Mouse (Mus musculus) ovary, postnatal 10 days (tissue): ENCODE measurements around the gene Slamf8.

Source experiments
- DNase-seq: peaks from one replicate; pipeline ENCODE4 v3.0.0; 2022; ENCODE audit warnings: low spot score

Gene Slamf8

DNA sequence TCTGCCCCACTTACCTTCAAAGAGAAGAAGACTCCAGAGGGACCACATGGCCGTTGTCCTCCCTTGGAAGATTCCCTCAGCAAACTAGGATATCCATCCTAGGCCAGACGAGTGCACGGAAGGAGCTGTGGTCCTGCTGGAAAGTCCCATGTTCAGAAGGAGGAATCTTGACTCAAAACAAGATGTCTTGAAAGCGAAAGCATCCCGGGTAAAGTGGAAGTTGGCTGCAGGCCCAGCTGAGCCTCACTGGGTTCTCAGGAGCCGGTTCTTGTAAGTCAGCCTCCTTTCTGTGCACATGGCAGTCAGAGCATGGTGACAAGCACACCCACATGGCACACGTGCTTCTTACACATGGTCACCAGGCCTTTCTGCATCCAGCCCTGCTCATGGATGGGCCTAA lies at the start of gene Slamf8:
Gene Slamf8 (minus strand): TSS at position 184 of the 400 bp plus-strand sequence.
- DNase-seq, result no peak

DNA sequence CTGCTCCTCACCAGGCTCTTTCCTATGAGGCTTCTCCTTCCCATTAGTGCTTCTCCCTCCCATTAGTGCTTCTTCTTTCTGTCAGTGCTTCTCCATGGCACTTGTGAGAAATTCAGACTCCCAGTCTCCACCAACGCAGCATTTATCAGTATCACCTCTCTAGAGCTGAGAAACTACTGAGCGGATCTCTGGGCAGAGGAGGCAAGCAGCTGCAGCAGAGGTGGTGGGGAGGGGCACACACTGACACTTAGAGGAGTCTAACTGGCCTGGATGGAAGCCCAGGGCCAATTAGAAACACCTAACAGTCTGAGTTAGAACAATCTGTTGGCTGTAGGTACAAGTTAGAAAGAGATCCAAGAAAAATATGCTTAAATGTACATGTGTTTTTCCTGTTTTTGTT lies 48.4 kb upstream of the Slamf8 start:
- DNase-seq, result no peak

DNA sequence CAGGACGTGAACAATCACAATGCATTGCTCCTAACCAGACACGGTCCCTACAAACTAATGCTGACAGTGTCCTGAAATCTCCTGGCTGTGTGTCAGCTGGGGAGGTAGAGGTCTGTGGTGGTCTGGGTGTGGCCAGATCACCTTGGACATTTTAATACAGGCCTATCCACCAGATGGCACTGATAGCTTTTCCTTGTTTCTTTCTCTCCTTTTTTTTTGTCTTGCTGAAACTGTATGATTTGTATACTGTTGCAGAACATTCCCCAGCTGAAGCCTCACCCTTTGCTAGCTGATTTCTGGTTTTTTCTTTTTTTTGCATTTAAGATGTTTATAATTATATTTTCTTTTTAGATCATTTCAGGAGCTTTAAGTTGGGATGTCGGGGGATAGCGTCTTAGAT lies 47.4 kb upstream of the Slamf8 start:
- no peak for DNase-seq

DNA sequence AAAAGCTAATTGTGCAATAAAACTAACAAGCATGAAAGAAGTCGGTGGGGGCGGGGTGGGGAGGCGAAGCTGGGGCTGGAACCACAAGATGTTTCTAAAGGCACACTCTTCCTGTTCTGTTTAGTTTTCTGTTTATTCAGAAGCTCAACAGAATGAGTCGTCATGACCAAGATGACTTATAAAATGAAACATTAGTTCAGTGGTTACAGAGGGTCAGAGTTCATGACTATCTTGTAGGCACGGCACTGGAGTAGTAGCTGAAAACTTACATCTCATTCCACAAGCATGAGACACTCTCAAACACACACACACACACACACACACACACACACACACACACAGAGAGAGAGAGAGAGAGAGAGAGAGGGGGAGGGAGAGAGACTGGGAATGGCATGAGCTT lies 45.9 kb upstream of the Slamf8 start:
- DNase-seq, result no peak

DNA sequence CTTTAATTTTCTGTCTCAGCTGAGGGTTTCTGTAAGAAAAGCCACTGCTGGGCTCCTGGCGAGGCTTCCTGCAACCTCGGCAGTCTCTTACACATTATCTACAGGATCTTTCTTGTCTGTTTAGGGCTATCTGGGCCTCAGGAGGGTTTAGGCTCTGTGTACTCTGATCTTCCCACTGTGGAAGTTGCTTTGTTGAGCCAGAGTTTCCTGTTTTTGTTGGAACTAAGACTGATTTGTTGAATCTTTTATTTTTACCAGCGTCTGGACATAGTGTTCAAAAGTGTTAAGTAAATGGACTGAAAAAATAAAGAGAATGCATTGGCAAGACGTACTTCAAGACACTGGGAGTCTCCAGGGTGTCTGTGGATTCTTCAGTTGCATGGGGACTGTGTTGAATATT lies 44.9 kb upstream of the Slamf8 start:
- no peak for DNase-seq

DNA sequence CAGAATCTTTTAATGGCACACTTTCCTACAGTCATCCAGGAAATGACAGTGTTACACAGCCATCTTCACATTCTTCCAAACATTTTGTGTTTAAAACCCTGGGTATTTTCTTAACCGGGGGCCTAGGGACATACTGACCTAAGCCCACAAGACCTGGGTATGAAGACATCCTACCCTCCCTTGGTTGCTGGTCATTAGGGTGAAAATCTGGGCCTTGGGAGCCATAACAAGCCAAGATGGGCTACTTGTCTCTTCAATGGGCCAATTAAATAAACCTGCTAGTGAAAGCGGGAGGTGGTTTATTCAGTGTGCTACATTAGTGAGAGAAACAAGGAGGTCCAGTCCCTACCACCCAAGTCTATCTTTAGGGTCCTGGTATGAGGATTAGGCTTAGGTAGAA lies 43.8 kb upstream of the Slamf8 start:
- DNase-seq, result no peak

DNA sequence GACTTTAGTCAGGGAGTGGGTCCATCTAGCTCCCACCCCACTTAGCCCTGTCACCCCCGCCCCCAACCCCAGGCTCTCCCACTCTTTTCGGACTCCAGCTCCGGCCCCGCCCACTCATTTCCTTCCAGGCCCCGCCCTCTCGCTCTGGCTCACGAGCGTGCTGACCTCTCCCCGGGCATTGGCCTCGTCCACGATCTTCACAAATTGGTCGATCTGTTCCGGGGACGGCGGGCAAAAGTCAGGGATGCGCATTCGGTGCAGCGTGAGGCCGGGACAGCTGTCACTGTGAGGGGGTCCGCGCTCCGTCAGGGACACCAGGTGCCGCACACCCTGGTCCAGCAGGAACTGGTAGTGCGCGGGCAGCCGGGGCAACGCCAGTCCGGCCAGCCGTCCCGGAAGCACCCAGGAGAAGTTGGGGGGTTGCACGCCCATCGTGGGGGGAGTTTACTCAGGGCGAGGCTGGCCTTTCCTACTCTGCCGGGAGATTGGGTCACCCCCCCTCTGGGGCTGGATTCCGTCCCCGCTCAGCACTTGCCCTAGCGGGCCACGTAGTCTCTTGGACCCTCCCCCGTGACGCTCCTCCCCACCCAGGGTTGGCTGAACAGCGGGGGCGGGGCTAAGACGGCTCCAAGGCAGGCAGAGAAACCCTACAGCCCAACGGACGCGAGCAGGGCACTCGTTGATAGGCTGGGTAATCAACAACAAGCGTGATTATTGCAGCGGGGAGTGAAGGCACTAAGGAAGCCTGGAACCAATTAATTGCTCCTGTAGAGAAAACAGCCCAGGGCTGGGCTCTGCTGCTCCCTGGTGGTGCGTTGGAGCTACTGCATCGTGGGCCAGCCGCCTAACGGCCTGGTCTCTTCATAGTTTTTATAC lies 42.3 kb upstream of the Slamf8 start, which contains the start of gene Dusp23:
Gene Dusp23 (minus strand): TSS at position 512 of the 876 bp plus-strand sequence.
- peak; percentile 87 for DNase-seq

DNA sequence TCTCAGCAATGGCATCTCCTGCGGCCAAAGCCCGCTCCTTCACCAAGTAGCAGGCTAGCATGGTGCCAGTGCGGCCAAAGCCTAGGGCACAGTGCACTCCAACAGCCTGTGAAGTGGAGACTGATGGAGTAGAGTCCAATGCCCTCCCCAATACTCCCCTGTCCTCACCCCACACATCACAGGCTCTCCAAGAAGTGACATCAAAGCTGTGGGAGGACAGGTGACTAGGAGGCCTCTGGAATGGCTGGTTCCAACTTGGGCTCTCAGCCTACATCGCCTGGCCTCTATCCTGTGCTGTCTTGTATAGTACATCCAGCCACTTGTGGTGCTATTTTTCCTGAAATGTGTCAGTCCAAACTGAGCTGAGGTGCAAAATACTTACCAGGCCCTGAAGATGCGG lies 41.4 kb upstream of the Slamf8 start:
- no peak for DNase-seq

DNA sequence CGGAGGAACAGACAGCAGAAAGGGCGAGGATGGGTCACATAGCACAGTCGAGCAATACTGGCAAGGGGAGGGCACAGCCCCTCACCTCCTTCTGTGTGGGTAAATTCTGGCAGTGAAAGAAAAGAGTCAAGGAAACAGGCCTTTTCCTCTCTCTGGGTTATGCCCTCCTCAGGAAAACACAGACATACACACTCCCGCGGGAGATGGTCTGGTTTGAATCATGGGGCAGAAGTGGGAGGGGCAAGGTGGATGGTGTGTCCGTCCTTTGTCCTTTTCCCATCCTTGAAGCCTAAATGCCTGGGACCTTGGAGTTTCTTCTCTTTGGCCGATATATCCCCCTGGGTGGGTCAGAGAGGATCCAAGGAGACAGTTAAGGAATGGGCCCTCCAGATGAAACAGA lies 39.5 kb upstream of the Slamf8 start:
- DNase-seq, result no peak

DNA sequence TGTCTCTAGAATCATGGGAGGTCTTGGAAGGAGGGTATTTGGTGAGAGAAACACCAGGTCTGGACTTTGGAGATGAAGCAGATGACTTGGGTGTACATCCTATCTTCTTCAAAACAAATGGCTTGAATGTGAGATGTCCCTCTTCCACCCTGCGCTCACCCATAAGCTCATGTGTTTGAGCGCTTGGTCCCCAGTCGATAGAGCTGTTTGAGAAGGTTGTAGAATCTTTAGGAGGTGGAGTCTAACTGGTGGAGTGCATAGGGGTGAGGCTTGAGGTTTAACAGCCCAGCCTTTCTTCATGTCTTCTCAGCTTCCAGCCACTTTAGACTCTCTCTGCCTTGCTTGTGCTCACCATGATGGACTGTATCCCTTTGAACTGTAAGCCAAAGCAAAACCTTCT lies 35.9 kb upstream of the Slamf8 start:
- DNase-seq, result no peak

DNA sequence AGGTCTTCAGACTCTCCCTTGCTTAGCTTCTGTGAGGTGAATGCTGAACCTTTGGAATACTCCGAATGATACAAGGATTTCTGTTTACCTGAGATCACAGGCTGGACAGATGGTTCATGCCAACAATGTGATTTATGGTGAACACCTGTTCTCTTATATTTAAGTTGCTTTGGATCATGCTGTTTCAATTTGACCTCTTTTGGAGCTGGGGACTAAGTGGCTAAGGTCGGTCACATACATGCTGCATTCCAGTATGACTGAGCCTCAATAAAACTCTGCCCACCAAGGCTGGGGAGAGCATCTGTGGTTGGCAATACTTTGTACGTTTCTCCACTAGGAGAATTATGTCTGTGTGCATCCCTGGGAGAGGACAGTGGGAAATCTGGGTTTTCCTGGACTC lies 33.7 kb upstream of the Slamf8 start:
- no peak for DNase-seq

DNA sequence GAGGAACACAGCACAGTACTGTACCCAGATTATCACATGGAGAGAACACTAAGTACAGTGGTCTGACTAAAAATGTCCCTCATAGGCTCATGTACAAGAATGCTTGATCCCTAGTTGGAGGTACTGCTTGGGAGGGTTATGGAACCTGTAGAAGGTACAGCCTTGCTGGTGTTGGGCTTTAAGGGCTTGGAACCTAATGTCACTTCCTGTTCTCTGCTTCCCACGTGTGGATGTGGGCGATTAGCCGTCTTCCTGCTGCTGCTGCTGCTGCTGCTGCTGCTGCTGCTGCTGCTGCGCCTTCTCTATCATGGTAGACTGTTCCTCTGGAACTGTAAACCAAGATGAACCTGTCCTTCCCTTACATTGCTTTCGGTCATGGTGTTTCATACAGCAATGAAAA lies 33.2 kb upstream of the Slamf8 start:
- no peak for DNase-seq

DNA sequence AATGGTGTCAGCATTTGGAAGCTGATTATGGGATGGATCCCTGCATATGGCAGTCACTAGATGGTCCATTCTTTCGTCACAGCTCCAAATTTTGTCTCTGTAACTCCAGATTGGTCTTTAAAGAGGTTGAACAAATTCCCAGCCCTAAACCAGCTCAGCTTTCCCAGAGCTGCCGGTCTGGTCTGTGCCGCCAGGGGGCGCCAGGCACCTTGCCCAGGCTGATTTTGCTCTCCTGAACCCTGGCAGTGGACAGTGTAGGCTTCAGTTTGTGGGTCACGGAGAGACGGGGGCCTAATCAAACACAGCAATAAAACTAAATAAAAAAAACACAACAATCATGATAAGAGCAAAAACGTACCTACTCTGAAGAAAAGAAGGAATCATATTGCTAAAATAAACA lies 28.9 kb upstream of the Slamf8 start:
- peak; percentile 46 for DNase-seq

DNA sequence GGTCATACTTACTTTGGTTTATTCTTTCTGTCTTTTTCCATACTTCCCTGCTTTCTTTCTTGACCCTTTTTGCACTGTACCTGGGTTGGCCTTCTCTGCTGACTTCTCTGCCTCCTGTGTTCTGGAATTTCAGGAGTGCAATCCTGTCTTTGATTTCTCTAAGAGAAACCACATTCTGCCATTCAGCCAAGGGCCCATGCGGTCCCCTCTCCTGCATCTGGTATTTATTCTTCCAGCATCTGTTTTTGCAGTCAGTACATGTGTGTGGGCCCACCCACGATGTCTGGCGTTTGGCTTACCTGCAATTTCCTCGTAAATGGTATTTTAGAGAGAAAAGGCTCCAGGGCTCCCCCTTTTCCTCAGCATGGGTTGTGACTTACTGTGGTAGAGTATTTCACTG lies 27.8 kb upstream of the Slamf8 start:
- no peak for DNase-seq

DNA sequence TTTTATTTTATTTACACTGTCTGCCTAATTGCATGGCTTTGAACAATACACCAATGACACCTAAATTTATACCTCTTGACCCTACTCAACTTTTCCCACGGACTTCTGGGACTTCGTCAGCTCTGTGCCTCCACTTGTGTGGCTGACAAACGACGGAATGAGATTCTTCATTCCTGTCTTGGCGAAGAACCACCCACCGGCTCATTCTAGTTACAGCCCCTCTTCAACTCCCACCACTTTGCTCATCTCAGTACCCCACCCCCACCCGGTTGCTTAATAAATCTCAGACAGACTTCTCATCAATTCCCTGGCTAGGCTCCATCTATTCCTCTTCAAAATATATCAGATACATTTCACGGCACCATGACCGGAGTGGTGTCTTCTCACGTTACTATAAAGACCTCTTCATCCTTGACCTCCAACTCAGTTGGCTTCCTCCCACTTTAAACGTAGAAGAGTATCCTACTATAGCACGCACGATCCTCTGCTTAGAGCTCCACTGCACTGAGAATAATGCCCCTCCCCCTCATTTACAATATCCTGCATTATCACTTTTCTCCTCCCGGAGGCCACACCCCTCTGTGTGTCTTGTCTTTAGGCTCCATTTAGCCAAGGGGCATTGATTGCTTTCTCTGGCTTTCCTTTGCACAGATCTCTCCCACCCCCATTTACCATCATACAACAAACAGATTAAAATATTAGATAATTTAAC lies 27.2 kb upstream of the Slamf8 start:
- DNase-seq, result no peak

DNA sequence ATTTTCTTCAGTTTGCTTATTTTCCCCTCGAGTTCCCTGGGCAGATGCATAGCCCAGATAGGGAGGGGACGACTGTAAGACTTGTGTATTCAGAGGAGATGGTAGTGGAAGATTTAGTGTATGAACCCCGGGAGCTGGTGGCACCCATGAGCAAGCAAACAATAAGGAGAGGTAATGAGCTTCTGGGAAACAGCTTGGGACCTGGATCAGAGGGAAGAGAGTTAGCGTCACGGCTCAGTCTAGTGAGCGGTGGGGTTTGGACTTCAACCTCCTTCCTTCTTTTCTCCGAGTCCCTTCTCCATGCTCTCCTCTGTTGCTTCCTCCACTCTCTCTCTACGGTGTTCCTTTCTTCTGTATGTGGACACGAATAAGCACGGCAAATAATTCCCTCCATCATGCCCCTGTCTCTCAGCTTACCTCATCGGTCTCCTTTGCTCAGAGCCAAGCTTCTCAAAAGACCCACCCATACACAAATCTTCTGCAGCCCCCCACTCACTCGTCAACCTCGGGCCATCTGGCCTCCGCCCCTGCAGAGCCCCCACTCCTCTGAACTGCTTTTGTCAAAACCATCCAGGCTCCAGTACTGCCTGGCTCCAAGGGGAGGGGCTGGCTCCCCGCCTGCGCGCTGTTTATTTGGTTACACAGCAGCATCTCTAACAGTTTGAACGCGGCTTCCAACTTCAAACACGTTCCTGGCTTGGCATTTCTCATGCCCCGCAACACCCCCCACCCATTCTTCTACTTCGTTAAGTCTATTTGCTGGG lies 26.4 kb upstream of the Slamf8 start:
- no peak for DNase-seq

DNA sequence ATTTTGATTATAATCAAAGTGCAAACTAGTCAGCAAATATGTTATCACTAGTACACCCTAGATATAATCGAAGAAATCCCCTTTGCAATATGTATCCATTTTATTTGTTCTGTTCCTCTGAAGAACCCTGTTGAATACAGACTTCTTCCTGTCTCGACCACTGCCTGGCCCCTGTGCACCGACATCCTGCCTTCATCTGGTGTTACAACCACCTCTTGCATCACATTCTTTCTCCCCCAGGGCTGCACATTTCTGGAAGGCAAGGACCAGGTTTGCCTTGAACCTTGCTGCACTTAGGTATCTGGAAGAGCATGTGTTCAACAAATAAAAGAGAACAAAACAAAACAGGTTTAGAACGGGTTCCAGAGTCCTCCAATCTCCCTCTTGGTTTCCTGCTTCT lies 25.0 kb upstream of the Slamf8 start:
- no peak for DNase-seq

DNA sequence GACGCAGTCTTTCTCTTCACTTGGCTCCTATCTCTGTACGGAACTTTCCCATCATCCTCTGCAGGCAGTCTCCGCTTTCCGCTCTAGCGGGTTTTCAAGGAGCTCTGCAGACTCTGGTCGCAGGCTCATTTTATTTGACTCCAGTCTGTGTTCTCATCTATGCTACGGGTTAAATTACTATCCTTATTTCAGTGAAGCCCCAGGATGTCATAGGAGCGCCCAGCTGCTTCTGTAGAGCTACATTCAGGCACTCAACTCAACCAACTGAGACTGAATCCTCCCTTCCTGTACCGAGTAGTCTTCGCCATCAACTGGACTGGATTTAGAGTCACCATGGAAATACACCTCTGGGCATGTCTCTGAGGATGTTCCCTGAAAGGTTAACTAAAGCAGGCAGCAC lies 24.3 kb upstream of the Slamf8 start:
- DNase-seq, result no peak

DNA sequence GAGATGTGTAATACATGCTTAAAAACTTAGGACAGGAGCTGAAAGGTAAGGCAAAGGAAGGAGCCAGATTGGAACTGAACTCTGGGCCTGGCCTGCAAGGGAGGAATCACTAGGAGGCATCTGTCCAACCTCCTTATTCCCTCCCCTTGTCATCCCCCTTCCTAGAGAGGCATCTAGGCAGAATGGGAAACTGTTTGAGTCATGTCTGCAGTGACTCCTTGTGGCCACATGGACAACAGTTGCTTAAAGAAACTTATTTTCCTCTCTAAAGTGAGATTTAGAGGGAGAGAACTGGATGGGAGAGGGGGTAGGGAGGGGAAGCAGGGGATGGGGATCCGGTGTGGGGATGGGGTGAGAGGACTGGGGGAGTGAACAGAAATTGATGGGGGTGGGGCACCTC lies 22.4 kb upstream of the Slamf8 start:
- DNase-seq, result no peak

DNA sequence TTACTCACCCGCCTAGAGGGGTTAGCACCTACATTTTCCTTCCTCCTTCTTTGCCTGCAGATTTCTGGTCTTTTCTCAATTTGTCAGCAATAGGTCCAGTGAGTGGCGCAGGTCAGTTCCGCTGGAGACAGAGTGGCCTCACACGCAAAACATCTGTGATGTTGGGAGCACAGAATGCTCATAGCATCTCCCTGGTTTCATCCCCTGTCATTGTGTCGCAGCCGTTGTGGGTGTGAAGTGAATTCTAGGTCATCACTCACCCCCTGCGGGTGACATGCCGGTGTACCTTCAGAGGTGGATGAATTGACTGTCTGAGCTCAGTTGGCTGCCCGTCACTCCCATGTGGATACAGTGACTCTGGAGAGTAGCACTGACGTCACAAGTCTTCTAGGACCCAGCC lies 20.9 kb upstream of the Slamf8 start:
- DNase-seq, result no peak

DNA sequence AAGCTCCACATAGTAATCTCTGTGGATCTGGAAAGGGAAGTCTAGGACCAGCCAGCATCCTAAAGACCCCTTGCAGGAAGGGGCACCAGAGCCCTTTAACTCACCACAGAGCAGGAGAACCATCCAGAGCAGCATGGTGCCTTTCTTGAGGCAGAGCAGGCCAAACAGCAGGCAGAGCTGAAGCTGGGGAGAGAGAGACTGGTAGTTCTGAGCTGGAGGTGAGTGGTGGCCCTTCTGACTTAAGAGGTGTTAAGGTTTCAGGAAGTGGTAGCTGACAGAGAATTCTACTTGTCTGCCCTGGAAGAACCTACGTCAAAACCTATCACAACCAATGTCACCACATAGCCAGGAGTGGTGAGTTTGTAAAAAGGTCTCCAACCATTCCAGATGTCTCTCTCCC lies 12.0 kb upstream of the Slamf8 start, which contains the start of gene Fcrl6:
Gene Fcrl6 (minus strand): TSS at position 226 of the 400 bp plus-strand sequence.
- no peak for DNase-seq

DNA sequence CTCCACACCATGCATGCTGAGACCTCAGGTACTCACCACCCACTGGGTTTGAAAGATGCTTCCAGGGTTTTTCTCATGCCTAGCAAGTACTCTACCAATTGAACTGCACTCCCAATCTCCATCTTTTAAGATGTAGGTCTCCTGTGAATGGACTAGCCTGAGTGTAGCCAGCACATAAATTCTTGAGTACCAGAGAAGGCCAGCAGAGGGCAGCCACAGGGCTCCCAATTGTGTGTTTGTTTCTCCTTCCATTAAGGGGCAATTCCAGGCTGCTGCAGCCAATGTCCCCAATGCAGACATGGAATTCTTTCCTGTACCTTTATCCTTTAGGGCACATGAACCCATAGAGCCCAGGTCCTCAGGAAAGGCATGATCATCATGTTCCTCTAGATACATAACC lies 4.1 kb upstream of the Slamf8 start:
- no peak for DNase-seq

DNA sequence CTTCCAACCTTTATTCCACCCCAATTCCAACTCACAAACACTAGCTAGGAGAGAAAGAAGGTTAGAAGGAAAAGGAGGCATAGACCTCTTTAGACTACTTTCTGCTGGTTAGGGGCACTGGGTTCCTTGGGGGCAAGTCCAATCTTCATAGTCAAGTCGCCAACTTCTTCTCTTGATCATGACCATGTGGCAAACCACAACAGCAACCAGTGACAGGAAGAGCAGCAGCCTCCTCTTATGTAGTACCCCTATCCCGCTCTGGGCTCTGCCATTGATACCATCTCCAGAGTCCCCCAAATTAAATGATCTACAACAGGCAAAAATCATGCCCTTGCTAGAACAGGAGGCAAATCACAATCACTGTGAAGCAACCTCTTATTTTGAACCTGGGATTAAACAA lies 3.6 kb upstream of the Slamf8 start:
- DNase-seq, result no peak
